Mouse (Mus musculus) granulocyte monocyte progenitor cell, adult 5-6 weeks (primary cell): Measurements from ENCODE around the gene Nmnat2. TPM values are rescaled to one million over a fixed set of nuclear protein-coding genes. Genes with fewer than 3 reads are reported as not detected.

ENCODE experiments used
- ATAC-seq: replicated peaks from 2 replicates; pipeline ENCODE4 v1.8.0; 2016; ENCODE audit warnings: mild to moderate bottlenecking, moderate TSS enrichment, inconsistent platforms; ENCODE audit not compliant: poor library complexity, severe bottlenecking
- total RNA-seq, 2 experiments: library from RNA; stranded (forward) in 1 of 2; stranded (reverse) in 1 of 2; fragments of 200-712, 200-1000 nt in 1 of 2; fragments of >200 nt in 1 of 2; fragmentation: Nextera tagmentation in 1 of 2; gene quantifications; 2 replicates each; pipeline ENCODE4 v1.2.3; 2014 to 2017

Gene Nmnat2
- total RNA-seq, 2 experiments from 2014 or later = not detected

DNA sequence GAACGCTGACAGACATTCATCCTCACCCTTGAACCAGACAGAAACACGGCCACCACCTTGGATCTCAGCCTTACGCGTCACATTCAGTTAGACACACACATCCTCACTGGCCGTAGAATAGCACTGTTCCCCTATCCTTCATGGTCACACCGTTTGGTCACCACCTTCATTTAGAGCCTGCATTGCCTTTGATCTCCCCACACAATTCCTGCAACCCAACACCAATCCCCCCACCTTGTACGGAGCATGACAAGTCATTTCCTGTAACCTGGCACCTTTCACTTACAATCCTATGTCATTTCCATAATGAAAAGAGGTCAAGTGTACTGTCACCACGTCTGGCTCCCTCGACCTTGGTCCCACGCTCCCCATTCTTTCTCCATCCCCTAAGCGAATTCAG is 189.2 kb downstream of the Nmnat2 start:
- no peak for ATAC-seq

DNA sequence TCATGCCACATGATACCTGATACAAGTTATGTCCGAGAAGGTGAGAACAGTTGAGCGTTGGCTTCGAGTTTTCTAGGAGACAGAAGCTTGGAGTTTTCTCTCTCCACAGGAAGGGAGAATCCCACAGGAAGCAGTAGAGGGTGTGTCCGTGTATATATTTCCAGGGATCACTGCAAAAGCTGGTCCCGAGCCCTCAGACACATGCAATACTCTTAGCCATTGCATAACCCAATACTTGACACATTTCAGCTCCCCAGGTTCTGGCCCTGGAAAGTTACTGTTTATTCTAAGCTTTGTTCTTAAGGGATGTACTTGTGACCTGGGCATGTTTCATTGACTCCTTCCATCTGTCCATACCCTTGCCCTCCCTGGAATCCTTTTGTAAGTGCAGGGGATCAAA is 191.0 kb downstream of the Nmnat2 start:
- no peak for ATAC-seq

DNA sequence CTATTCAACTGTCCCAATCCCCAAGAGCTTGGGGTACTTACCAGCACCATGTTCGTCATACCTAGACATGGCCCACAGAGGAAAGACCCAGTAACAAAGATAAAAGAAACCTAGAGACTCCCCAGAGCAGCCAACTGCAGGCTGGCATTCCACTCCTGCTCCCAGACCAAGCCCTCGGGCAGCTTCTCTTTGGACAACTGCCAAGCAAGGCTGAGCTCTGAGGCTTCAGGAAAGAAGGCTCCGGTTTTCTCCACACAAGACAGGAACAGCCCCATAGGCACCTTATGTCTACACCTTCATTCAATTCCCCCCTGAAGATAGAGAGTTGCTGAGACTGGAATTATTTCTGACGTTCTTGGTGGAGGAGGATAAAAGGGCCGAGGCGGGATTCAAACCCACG is 197.8 kb downstream of the Nmnat2 start:
- no peak for ATAC-seq

DNA sequence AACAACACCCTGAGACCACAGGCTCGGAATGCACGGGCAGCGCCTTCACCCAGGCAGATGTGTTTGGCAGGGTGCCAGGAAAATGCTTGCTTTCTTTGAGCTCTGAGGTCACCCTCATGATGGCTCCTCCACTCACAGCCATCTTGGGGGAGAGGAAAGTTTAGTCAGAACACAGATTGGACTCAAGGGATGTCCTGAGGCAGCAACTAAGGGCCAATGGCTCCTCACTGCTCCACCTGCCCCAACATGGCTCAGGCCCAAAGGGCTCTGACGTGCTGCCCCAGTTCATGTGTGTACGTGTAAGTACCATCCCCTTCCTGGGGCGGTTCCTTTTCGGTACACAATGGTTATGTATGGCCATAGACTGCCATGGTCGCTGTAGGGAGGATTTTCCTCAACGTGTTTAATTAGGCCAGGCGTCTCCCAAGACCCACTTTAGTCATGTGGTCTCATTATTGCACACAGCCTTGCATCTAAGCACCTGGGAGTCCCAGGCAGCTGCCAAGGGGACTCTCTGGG is 198.9 kb downstream of the Nmnat2 start:
- no peak for ATAC-seq

DNA sequence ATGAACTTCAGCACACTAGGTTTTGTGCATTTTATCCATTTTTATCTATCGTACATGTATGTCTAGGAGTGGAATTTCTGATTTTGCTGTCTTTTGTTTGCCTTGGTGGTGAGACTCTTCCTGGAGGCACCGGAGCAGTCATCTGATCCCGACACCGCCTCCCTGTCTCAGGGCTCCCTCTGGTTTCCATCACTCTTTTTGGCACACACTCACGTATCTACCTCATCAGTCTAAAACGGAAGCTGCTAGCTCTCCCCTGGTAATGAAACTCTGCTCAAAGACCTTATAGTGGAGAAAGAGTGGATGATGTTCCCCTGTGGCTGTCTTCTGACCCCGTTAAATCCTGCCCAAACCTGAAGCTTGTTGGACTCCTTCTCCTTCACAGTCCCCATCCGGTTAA is 200.6 kb downstream of the Nmnat2 start:
- ATAC-seq = no peak

DNA sequence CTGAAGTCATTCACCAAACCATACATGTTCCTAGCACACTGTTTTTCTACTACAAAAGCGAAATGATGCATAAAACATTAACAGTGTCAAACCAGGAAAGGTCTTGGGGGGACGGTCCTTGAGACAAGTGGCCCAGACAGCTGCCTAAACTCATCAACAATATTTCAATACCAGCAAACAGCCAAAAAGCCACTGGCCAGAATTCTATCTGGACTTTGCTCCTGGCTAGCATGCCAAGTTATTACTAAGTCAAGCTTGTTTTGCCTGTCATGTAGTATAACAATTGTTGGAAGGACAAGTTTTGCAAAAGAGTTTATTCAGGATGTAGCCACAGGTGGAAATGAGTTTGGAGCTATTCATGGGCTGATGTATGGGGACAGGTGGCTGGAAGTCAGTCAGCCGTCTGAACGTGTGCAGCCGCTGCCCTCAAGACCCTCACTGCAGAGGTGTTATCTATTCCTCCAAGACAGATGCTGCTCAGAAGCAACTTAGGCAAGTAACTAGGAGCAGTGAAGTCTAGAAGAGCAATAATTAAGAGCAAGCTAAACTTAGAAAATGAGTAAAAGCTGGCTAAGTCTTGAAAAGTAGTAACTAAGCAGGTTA is 202.3 kb downstream of the Nmnat2 start:
- ATAC-seq = no peak

DNA sequence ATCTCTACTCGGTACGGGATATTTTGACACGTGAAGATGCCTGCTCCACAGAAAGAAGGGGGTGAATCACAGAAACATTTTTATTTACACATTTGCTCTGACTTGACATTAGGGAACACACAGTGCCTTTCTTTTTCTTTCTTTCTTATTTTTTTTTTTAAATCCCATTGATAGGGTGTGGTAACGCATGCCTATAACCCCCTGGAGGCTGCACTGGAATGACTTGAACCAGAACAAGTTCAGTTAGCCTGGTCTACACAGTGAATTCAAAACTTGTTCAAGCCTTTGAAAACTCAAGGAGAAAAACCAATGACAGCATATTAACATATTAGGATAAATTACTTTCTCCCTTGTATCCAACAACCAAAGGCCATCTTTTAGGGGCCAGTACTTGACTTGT is 204.3 kb downstream of the Nmnat2 start:
- ATAC-seq = no peak

DNA sequence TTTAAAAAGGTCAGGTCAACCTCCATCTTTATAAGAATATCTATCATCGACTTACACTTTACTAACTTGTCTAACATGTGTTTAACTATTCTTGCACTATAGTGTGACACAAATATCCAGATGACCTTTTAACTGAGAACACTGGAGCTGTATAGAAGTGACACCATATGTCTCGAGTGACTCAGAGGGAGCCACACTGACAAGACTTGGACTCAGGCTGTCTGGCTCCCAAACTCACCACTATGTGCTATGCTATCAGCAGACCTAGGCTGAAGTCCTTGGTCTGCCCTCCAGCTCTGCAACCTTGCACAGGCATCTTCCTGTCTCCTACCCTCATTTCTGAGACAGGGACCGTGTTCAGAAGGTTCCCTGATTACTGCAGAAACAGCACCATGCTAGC is 209.0 kb downstream of the Nmnat2 start:
- ATAC-seq = no peak

DNA sequence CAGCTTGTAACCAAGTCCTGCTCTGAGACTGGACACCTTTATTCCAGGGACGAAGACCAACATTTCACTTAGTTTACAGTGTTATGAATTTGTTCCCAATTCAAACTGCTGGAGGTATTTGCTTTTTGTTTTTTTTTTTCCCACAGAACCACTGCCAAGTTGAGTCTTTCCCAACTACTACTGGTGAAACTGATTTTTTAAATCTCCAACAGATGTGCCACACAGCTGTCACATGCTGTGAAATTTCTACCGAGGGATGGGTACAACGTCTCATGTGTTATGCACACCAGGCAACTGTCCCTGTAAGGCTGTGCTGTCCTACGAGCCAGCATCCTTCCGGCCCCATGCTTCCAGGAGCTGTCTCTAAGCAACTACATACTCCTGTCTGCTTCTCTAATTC is 213.5 kb downstream of the Nmnat2 start:
- ATAC-seq = no peak

Other genes with a start within 250 kb of the Nmnat2 start
- gene Apobec4, start 204.4 kb upstream of the Nmnat2 start, total RNA-seq (2014; fragmentation: Nextera tagmentation) = not detected in 2 replicates
- gene Apobec4, start 204.4 kb upstream of the Nmnat2 start, total RNA-seq (2017) = not detected in 2 replicates
- 1.6 and 3.3 TPM in 2 replicates for gene Rgl1, start 188.6 kb upstream of the Nmnat2 start, total RNA-seq (2014; fragmentation: Nextera tagmentation)
- gene Rgl1, start 188.6 kb upstream of the Nmnat2 start, total RNA-seq (2017) = 0.46 and 2.1 TPM in 2 replicates
- gene Arpc5, start 188.5 kb upstream of the Nmnat2 start, total RNA-seq (2014; fragmentation: Nextera tagmentation) = 175 and 199 TPM in 2 replicates
- 115 and 134 TPM in 2 replicates for gene Arpc5, start 188.5 kb upstream of the Nmnat2 start, total RNA-seq (2017)
- 102 and 121 TPM in 2 replicates for gene Ncf2, start 154.8 kb upstream of the Nmnat2 start, total RNA-seq (2014; fragmentation: Nextera tagmentation)
- 118 and 136 TPM in 2 replicates for gene Ncf2, start 154.8 kb upstream of the Nmnat2 start, total RNA-seq (2017)
- gene Smg7, start 52.3 kb upstream of the Nmnat2 start, total RNA-seq (2014; fragmentation: Nextera tagmentation) = 62.0 and 100 TPM in 2 replicates
- gene Smg7, start 52.3 kb upstream of the Nmnat2 start, total RNA-seq (2017) = 26.0 and 31.2 TPM in 2 replicates
- not detected in 2 replicates for gene Lamc2, start 231.5 kb downstream of the Nmnat2 start, total RNA-seq (2014; fragmentation: Nextera tagmentation)
- not detected in 2 replicates for gene Lamc2, start 231.5 kb downstream of the Nmnat2 start, total RNA-seq (2017)